Mouse (Mus musculus): Measurements from ENCODE around the gene Mecom. TPM values are rescaled to one million over a fixed set of nuclear protein-coding genes. Genes with fewer than 3 reads are reported as not detected.

The Mecom gene
- polyA plus RNA-seq, 1 experiment from 2014 or later, result 217 TPM

GRCm38 (mm10) chr3:30181807-30182481, 365.9 kb downstream of the Mecom start:
- Histone ChIP-seq H3K27me3 (ENCODE audit: low read depth, poor library complexity, severe bottlenecking) (no peaks in the 10 kb centered on the region), H3K36me3 (no peaks in the 10 kb centered on the region), H3K9me3 (replicated peaks) (no peaks in the 10 kb centered on the region), H3K4me1 (peaks cover 20% of the 10 kb centered on the region), H3K4me3 (no peak overlapping the region), H3K27ac (no peak overlapping the region)
- no peak for DNase-seq (ENCODE audit: low spot score)
- WGBS, result 90% methylated on average over 8 of the region's 8 CpGs

GRCm38 (mm10) chr3:30176615-30177014, 371.2 kb downstream of the Mecom start:
- H3K4me3 ChIP-seq, result no peak overlapping the region
- WGBS, result 92% methylated on average over 5 of the region's 5 CpGs

GRCm38 (mm10) chr3:30173812-30174211, 374.0 kb downstream of the Mecom start:
- no peak for DNase-seq (ENCODE audit: low spot score)
- Histone ChIP-seq H3K36me3 (peaks cover 13% of the 10 kb centered on the region), H3K27ac (no peak overlapping the region), H3K4me3 (no peak overlapping the region), H3K9me3 (replicated peaks) (no peaks in the 10 kb centered on the region), H3K27me3 (ENCODE audit: low read depth, poor library complexity, severe bottlenecking) (no peaks in the 10 kb centered on the region), H3K4me1 (peaks cover 17% of the 10 kb centered on the region)
- WGBS, result 86% methylated on average over 3 of the region's 3 CpGs

More at GRCm38 (mm10) chr3:30176615-30177014, 371.2 kb downstream of the Mecom start:
- Histone ChIP-seq H3K9me3 (replicated peaks) (no peaks in the 10 kb centered on the region), H3K27ac (no peak overlapping the region), H3K4me1 (peaks cover 16% of the 10 kb centered on the region), H3K27me3 (ENCODE audit: low read depth, poor library complexity, severe bottlenecking) (no peaks in the 10 kb centered on the region), H3K36me3 (peaks cover 13% of the 10 kb centered on the region)
- DNase-seq (ENCODE audit: low spot score), result no peak

- Histone ChIP-seq H3K27me3 (ENCODE audit: low read depth, poor library complexity, severe bottlenecking) (no peaks in the 10 kb centered on the region), H3K4me1 (peaks cover 36% of the 10 kb centered on the region), H3K36me3 (peaks cover 4% of the 10 kb centered on the region; the same call in 1 of the 2 replicates), H3K9me3 (replicated peaks) (no peaks in the 10 kb centered on the region), H3K4me3 (no peak overlapping the region), H3K27ac (peak overlapping the region; percentile 66)
- WGBS, result 87% methylated on average over 3 of the region's 3 CpGs
- DNase-seq (ENCODE audit: low spot score), result no peak
Observed at GRCm38 (mm10) chr3:30168396-30169186, 379.2 kb downstream of the Mecom start.

GRCm38 (mm10) chr3:30167027-30167426, 380.8 kb downstream of the Mecom start:
- Histone ChIP-seq H3K4me3 (no peak overlapping the region), H3K9me3 (replicated peaks) (no peaks in the 10 kb centered on the region), H3K27me3 (ENCODE audit: low read depth, poor library complexity, severe bottlenecking) (no peaks in the 10 kb centered on the region), H3K36me3 (peaks cover 4% of the 10 kb centered on the region; the same call in 1 of the 2 replicates), H3K4me1 (peaks cover 38% of the 10 kb centered on the region), H3K27ac (no peak overlapping the region; the same call in 1 of the 2 replicates)
- WGBS, result 92% methylated on average over 3 of the region's 3 CpGs
- DNase-seq (ENCODE audit: low spot score), result no peak

GRCm38 (mm10) chr3:30164834-30165233, 383.0 kb downstream of the Mecom start:
- no peak for DNase-seq (ENCODE audit: low spot score)
- H3K27ac ChIP-seq, result 0 out of 2 replicates have a peak overlapping the region, but pooled peaks have one; percentile 50
- H3K9me3 ChIP-seq (replicated peaks), result no peaks in the 10 kb centered on the region
- WGBS, result 72% methylated on average over 4 of the region's 4 CpGs
- peaks cover 54% of the 10 kb centered on the region for H3K4me1 ChIP-seq
- no peaks in the 10 kb centered on the region for H3K27me3 ChIP-seq (ENCODE audit: low read depth, poor library complexity, severe bottlenecking)
- H3K4me3 ChIP-seq, result no peak overlapping the region
- H3K36me3 ChIP-seq, result peaks cover 4% of the 10 kb centered on the region; the same call in 1 of the 2 replicates

GRCm38 (mm10) chr3:30163390-30163789, 384.4 kb downstream of the Mecom start:
- peaks cover 59% of the 10 kb centered on the region for H3K4me1 ChIP-seq
- H3K27me3 ChIP-seq (ENCODE audit: low read depth, poor library complexity, severe bottlenecking), result no peaks in the 10 kb centered on the region
- H3K4me3 ChIP-seq, result no peak overlapping the region
- H3K36me3 ChIP-seq, result peaks cover 4% of the 10 kb centered on the region; the same call in 1 of the 2 replicates
- 79% methylated on average over 4 of the region's 4 CpGs for WGBS
- H3K9me3 ChIP-seq (replicated peaks), result no peaks in the 10 kb centered on the region
- DNase-seq (ENCODE audit: low spot score), result no peak
- H3K27ac ChIP-seq, result no peak overlapping the region

- H3K4me3 ChIP-seq, result no peak overlapping the region
- no peaks in the 10 kb centered on the region for H3K36me3 ChIP-seq
- H3K27ac ChIP-seq, result peak overlapping the region; percentile 73
- no peak for DNase-seq (ENCODE audit: low spot score)
- H3K9me3 ChIP-seq (replicated peaks), result no peaks in the 10 kb centered on the region
- WGBS, result 85% methylated on average over 5 of the region's 5 CpGs
- no peaks in the 10 kb centered on the region for H3K27me3 ChIP-seq (ENCODE audit: low read depth, poor library complexity, severe bottlenecking)
- H3K4me1 ChIP-seq, result peaks cover 68% of the 10 kb centered on the region
Observed at GRCm38 (mm10) chr3:30160961-30161670, 386.7 kb downstream of the Mecom start.

- Histone ChIP-seq H3K27me3 (ENCODE audit: low read depth, poor library complexity, severe bottlenecking) (no peaks in the 10 kb centered on the region), H3K9me3 (replicated peaks) (no peaks in the 10 kb centered on the region), H3K27ac (no peak overlapping the region), H3K4me3 (no peak overlapping the region), H3K4me1 (peaks cover 74% of the 10 kb centered on the region), H3K36me3 (no peaks in the 10 kb centered on the region)
- DNase-seq (ENCODE audit: low spot score), result no peak
- WGBS, result 83% methylated on average over 5 of the region's 5 CpGs
Observed at GRCm38 (mm10) chr3:30160346-30160745, 387.5 kb downstream of the Mecom start.

- Histone ChIP-seq H3K9me3 (replicated peaks) (no peaks in the 10 kb centered on the region), H3K4me1 (peaks cover 79% of the 10 kb centered on the region), H3K27ac (peak overlapping the region; percentile 70), H3K36me3 (peaks cover 5% of the 10 kb centered on the region; the same call in 1 of the 2 replicates), H3K4me3 (no peak overlapping the region), H3K27me3 (ENCODE audit: low read depth, poor library complexity, severe bottlenecking) (no peaks in the 10 kb centered on the region)
- DNase-seq (ENCODE audit: low spot score), result no peak
- WGBS, result 83% methylated on average over 7 of the region's 7 CpGs
Observed at GRCm38 (mm10) chr3:30157128-30157670, 390.6 kb downstream of the Mecom start.

GRCm38 (mm10) chr3:30154390-30154789, 393.4 kb downstream of the Mecom start:
- Histone ChIP-seq H3K4me3 (no peak overlapping the region), H3K36me3 (peaks cover 5% of the 10 kb centered on the region; the same call in 1 of the 2 replicates), H3K9me3 (replicated peaks) (no peaks in the 10 kb centered on the region), H3K27ac (peak overlapping the region; percentile 16; the same call in 1 of the 2 replicates), H3K27me3 (ENCODE audit: low read depth, poor library complexity, severe bottlenecking) (no peaks in the 10 kb centered on the region), H3K4me1 (peaks cover 81% of the 10 kb centered on the region)
- 91% methylated on average over 7 of the region's 7 CpGs for WGBS
- no peak for DNase-seq (ENCODE audit: low spot score)

- Histone ChIP-seq H3K4me1 (peaks cover 81% of the 10 kb centered on the region), H3K36me3 (peaks cover 5% of the 10 kb centered on the region; the same call in 1 of the 2 replicates), H3K27ac (peak overlapping the region; percentile 16; the same call in 1 of the 2 replicates), H3K9me3 (replicated peaks) (no peaks in the 10 kb centered on the region), H3K27me3 (ENCODE audit: low read depth, poor library complexity, severe bottlenecking) (no peaks in the 10 kb centered on the region), H3K4me3 (no peak overlapping the region)
- no peak for DNase-seq (ENCODE audit: low spot score)
- 84% methylated on average over 3 of the region's 3 CpGs for WGBS
Observed at GRCm38 (mm10) chr3:30153923-30154331, 393.9 kb downstream of the Mecom start.

Measured in limb, embryonic 10.5 days (tissue).